Mouse (Mus musculus) testis, postnatal 14 days (tissue): ENCODE results near the gene Ropn1l.
A peak's percentile ranks its signal among the peaks of the same experiment; 100 is the strongest.

Source experiments
- DNase-seq: peaks from one replicate; pipeline ENCODE4 v3.0.0; 2021; ENCODE audit warnings: low spot score

Ropn1l gene

DNA sequence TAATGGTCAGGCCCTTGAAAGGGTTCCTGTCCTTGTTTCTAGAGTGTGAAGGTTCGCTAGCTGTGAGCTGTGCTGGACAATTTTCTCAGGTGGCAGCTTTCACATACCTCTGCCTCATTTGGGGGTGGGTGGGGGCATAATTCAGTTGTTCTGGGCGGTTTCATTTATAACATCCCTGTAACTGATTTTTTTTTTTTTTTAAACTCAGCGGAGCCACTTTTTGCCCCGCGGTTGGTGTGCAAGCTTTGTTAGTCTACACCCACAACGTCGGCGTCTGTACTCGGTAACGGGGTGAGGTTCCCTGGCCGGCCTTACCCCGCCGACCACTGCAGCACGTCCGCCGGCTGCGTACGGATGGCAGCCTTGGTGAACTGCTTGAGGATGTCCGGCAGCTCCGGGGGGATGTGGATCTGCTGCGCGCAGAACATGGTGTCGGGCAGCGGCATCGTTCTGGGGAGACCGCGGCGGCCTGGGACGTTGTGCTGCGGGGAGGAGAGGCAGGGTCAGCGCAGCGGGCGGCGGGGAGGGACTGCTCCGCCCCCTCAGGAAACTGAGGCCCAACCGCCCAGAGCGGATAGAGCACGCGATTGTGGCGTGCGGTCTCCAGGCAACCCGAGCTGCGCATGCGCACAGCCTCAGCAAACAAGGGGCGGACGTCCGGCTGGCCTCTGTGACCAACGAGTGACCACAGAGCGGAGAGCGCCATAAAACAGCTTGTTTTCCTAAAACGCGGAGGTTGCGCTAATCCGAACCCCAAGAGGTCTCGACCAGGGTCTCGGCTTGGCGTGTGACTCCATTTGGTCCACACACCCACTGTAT lies at the start of gene Ropn1l:
Gene Ropn1l, minus strand, starts transcription at position 640 of the 819 bp plus-strand sequence.
- DNase-seq = peak; percentile 91

DNA sequence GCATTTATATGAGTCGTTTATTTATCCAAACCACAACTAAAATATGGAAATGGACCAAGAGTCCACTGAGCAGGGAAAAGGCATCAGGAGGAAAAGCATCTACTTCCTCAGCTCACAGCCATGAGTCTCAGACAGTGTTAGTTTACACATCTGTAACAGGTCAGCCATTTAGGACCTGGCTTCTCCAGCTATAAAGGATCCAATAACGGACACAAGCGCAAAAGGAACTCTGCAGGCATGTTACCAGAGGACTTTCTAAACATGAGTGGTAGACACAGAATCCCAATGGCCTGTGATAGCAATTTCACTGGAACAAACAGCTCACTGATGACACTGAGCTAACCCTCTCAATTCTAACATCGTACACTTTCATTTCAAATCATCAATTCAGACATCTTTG lies 49.5 kb upstream of the Ropn1l start:
- no peak for DNase-seq

DNA sequence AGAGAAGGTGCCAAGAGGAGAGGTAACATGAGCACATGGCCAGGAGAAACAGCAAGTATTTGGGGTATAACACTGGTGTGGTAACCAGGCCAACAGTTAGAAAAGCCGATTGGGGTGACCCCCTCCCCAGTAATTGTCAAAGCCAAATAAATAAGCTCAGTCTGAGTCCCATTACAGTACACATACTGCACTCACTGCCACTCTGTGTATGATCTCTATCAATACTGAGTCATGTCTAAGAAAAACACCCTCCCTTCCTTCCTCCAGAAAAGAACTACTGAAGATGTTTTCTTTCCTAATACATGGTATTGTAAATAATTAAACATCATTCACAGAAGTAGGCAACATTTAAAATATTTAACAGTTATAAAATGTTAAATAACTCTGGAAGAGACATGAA lies 48.8 kb upstream of the Ropn1l start:
- no peak for DNase-seq

DNA sequence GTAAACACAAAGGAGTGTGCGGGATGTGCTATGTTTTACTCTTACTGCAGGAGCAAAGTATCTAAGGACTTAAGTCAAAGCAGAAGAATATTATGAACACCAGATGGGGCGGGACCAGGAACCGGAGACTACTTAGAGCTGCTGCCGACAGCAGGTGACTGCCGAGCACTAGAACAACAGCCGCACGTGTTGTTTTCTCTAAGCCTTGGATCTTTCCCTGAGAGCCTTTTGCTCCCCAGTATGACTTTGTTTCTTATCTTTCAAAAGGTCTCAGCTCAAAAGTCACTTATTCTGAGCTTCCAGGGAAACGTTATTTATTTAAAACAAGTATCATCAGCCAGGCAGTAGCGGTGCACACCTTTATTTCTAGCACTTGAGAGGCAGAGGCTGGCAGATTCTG lies 41.3 kb upstream of the Ropn1l start:
- DNase-seq = no peak

DNA sequence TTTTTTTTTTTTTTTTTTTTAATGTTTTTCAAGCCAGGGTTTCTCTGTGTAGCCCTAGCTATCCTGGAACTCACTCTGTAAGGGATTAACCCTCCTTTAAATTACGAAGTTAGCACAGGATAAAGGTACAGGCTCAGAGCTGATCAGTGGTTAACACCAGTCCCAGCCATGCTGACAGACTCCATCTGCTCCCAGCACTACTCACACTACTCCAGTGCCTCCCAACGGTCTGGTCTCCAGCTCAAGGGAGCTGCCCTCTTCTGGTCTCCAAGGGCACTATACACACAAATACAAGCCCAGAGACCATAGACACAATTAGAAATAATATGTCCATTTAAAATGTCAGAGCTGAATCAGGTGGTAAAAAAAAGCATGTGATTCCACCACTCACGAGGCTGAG lies 40.8 kb upstream of the Ropn1l start:
- no peak for DNase-seq

DNA sequence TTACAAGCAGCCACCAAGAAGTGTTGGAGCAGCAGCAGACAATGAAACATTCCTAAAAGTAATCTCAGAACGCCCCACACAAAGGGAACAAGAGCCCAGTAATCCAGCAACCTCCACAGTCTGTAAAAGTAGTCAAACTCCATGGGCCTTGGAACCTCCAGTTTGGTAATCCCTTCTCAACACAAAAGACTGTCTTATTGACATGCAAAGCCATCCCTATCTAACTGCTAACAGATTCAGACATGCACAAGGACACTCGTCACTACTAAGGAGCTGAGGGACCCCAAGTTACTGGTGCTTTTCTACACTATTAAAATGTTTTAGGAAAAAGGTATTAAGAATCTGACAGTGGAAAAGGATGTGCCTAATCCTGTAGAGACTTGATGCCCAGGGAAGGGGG lies 33.9 kb upstream of the Ropn1l start:
- no peak for DNase-seq

DNA sequence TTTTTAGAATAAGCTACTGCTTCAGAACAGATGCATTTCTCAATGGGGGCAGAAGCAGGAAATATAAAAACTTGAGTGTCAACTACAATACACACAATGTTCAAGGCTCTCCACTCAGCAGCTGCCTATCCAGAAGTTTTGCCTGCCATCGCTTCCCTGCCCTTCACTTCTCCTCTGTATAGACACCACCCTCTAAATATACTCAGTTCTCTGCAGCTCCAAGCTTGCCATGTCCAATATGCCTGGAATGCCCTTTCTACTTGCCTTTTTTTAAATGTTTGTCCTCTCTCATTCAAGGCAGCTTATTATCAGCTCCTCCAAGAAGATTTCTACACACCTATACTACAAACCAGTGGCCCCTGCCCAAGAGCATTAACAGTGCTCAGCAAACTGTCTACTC lies 23.1 kb upstream of the Ropn1l start:
- DNase-seq = no peak

DNA sequence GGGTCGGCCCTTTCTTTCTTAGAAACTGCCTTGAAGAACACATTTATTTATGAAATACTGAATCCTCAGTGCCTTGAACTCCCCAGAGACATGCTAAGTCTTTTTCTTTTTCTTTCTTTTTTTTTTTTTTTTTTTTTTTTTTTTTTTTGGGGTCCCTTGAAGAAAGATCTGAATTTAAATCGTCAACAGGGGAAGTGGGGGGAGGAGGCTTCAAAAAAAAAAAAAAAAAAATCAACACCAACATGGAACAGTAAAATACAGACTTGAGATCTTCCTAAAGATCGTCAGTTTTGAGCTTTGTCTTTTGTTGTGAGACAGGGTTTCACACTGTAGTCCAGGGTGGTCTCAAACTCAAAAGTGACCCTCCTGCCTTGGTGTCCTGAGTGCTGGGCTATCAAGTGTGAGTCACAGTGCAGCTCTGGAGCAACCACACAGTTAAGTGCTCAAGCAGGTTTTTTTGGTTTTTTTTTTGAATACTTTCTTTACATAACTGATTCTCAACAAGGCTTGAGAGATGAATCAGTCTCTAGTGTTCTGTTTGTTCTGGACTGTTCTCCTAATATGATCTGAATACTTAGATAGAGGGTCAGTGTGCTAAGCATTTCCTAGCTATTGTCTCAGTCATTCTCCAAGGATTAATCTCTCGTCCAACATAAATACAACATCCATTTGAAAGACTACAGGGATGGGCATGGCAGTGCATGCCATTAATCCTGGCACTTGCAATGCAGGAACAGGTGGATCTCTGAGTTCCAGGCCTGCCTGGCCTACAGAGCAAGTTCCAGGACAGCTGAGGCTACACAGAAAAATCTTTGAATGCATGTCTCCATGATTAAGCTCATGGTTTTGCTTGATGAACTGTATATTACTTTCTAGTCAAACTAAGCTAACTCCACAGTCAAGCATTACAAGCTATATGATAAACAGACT lies 19.4 kb upstream of the Ropn1l start:
- DNase-seq = no peak

DNA sequence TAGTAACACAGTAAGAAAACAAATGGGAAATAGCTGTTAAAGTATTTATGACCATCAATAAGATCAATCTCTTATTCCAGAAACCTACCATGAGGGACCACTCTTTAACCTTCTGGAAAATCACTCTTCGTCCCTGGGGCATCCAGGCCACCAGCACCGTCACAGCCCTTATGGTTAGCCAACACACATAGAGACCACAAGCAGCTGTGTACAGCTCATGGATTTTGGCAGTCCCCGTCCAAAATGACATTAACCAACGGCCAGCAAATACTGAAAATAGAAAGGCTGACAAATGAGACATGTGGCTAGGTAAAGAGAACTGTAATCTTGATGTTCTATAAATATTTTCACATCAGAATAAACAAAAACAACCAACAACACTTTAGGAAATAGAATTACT lies 18.0 kb upstream of the Ropn1l start:
- no peak for DNase-seq

DNA sequence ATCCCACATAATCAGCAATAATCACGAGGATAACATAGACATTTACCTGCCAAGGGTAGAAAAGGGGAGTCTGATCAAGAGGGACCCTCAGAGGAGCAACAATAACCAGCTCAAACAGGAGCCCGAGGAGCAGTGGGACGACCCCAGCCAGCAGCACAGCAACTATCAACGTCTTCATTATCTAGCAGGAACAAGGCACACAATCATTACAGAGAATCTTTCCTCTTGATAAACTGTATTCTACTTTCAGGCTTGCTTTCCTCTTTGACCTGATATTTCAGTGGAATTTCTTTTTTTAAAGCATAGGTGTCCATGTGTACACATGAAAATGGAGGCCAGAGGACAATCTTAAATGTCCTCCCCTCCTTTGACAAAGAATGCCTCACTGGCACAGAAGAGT lies 16.0 kb upstream of the Ropn1l start:
- DNase-seq = no peak

DNA sequence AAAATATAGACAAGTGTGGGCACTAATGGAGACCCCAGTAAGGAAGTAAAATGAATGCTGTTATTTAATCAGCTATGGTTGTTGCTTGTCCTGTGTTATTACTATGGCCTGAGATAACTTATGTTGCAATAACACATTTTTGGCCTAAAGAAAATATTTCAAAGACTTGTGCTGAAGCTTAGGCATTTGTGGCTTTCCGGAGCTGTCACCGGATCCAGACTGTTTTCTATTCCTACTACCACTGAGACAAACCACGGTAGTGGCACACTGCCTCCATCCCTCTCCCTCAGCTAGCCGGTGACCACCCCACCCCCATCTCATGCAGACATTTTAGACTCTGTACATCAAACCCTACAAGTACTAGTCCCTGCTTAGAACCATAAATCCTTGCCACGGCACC lies 15.3 kb upstream of the Ropn1l start:
- DNase-seq = no peak

DNA sequence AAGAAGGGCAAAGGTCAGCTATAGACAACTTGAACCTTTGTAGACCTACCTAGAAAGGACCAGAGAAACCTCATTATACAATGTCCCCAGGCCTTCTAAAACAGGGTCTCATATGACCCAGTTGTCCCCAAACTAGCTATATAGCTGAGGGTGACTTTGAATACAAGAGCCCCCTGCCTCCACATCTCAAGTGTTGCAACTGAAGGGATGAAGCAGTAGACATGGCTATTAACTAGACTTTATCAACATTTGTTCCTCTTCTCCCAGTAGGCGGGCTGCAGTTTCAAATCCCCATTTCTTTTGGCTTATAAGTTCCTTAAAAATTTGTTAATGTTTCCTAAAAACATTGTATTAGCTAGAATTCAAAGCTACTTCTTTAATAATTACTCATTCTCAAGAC lies 13.2 kb upstream of the Ropn1l start:
- DNase-seq = no peak

DNA sequence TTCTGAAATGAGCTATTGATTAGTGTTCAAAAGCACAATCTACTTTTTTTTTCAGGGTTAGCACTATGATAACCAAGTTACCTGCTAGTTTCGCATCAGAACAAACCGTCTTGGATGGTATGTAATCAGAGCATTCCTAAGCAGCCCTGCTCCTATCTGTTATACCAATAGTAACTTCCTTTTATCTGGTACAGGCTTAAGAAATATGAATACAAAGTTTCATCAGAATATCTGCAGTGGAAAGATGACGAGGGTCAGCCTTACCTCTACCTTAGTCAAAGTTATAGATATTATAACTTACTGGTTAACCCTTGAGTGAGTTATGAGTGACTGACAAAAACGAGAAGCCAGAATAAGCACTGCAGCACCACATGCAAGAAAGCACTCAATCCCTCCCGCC lies 12.8 kb upstream of the Ropn1l start:
- DNase-seq = no peak

DNA sequence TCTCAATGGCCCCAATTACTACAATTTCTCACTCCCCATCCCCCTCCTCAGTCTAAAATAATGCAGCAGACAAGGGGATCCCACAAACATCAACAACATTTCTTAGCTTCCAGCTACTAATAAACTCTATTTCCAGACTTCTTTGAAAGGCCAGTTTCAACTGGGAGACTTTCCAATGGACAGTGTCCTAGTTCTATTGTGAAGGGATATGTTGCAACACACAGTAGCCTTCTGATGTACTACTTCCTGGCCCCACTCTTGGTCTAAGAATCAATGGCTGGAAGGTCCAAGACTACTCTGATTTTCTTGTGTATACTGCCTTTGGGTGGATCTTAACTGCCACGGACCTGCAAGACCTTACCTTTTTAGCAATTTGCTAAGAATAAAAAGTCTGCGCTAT lies 12.3 kb upstream of the Ropn1l start:
- no peak for DNase-seq

DNA sequence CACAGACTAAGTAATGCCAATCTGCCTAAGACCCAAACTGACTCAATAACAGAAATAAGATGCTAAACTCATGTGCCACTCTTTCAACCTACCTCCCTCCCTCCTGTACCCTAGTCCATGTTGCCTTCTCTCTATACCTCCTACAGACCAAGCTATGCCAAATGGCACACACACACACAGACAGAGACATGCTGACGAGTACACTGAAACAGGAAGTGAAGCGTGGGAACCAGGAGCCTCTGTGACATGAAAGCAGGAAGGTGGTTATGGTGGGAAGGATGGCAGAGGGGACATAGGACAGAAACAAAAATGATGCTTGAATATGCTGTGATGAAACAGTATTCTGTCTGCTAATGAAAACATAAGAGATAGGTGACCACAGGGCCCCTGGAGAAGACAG lies 7.0 kb upstream of the Ropn1l start:
- no peak for DNase-seq

DNA sequence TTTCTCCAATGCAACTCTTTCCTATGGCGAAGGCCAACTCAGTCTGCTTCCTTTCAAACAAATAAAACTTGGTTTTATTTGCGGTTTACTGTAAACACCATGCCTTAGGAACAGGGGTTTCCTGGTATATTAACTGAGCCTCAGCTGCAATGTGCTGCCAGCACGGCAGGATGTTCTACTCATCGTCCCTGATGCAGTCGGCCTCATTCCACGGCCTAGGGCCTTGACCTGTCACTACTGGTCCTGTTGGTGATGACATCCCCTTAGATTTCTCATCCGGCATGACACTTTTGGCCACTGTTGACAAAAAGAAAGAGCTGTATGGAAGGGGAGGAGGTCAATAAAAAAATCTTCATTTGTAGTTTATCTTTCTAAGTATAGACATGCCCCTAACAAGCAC lies 4.5 kb upstream of the Ropn1l start:
- no peak for DNase-seq

DNA sequence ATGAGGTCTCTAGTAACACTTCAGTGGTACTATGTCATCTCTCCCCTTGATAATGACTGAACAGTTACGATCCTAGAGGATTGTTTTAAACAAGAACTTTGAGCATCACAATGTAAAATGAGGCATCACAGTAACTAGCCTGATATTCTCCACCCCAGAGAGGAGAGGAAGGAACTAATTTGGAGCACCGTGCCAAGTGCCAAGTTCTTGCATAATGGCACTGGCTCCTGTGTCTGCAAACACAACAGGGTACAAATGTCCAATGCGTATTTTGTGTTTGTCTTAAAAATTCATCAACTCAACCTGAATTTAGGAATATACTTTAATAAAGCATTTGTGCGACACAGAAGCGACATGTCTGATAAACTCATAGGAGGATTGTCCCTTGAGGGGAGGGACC lies 2.8 kb upstream of the Ropn1l start:
- no peak for DNase-seq

DNA sequence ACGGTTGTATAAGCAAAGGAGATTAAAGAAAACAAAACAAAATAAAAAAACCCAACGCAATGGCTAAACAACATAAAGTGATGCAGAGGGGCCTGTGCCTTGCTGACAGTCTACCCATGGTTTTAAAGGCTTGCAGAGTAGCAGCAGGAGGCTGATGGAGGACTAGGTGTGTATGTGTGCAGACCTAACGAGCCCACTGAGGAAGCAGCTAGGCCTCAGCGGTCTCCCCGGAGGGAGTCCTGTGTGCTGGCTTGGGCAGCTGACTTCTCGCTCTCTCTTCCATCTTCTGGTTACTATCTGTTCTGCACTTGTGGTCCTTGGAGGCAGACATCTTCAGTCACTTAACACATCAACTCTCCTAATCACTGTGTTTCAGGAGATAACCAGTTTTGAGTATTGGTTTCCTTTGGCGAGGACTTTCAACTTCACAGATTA lies 1.3 kb upstream of the Ropn1l start:
- no peak for DNase-seq

DNA sequence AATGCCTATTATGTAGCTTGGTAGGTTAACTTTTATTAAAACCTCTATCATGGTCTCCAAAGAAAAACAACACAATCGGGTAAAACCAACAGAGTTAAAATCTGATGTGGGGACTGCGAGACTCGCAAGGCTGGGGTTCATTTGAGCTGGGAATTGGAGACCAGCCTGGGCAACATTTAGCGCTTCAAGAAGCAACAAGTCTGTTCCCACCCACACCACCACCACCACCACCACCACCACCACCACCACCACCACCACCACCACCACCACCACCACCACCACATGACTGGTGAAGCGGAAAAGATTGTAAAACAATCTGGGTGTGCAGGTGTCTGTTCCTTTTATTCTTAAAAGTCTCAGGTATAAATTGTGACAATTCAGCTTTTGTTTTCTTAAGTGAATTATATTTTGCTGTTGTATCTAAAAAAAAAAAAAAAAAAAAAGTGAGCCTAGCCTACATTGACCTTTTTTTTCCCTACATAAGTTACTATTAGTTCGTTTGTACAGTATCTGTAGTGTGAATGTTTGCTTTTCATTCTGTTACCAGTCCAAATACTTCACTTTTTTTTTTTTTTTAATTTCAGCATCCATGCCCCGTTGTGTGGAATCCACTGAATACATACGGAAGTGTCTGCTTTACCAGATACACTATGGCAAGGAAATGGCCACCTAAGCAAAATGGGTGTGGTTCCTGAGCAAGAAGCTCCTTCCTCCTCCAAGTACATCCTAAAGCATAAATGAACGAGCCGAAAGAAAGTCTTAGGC lies 741 bp upstream of the Ropn1l start:
- DNase-seq = no peak

DNA sequence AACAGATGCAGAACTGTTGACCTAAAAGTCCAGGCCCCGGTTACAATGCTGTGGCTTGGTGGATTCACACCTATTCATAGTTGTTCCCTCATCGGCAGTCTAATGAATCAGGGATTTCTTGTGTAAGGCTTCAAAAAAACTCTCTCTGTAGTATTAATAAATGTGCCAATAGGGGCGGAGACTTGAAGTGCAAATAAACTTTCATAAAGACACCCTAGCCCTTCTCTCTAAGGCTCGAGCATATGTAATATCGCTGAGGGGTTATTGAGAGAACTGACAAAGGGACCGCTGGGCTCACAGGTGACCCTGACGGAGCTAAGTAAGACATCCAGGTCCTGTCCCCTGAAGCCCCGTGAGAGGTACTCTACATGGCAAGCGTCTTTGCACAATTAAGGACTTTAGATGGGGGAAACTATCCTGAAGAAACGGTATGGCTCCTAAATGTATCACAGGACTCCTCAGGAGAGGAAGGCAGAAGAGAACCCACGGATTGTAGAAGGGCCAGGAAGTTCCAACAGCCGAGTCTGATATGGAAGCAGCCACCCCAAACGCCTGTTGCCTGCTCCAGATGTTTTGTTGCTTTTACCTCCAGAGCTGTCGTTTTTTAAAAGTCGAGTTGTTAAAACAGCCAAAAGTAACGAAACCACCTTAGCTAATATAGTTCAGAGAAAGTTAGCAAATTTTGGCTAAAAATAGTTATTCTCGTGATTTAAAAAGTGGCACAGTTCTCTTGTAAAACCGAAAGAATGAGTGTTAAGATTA lies 1.0 kb downstream of the Ropn1l start:
- no peak for DNase-seq

DNA sequence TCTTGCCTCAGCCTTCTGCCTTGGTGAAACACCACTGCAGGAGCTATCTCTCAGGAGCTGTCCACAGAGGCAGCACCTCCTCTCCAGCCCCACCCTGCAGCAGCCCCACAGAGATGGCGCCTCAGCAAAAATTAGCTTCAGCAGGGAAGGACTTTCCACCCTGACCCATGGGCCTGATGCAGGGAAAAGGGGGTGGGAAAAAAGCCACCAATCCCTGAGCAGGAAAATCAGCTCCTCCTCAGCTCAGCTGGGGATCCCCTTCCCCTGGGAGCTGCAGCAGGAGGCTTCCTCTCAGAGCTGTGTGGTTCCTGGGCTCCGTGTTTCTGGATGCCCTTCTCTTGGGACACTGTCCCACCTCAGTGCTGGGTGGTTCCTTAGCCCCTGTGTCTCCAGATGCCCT lies 3.8 kb downstream of the Ropn1l start:
- DNase-seq = no peak

DNA sequence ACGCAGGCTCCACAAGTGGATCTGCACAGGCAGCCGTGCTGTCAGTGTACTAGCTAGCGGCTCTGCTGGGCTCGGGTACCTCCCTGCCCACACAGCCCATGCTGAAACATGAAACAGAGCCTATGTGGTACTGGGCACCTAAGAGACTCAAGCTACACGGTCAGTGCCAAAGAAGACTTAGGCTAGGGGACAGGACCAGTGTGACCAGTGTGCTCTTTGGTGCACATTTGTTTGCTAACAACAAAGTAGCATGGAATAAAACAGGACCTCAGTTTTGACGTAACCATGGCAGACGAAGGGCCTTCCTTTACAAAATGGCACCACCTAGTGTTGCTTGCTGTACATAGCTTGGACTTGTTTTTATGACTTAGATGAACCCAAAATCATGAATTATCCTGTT lies 6.4 kb downstream of the Ropn1l start:
- no peak for DNase-seq
